Mouse (Mus musculus) embryo, embryonic 11.5 days (tissue): Measurements from ENCODE around the gene Strn3.
A peak's percentile ranks its signal among the peaks of the same experiment; 100 is the strongest.
"Not testable (repeated sequence)": the region's sequence is repeated elsewhere in the genome, so short reads cannot be mapped to it uniquely, and the experiment has no call there.

Source experiments
- DNase-seq: peaks from one replicate; pipeline ENCODE4 v3.0.0-alpha.2; 2012; ENCODE audit warnings: low read depth, low spot score

Strn3 gene

DNA sequence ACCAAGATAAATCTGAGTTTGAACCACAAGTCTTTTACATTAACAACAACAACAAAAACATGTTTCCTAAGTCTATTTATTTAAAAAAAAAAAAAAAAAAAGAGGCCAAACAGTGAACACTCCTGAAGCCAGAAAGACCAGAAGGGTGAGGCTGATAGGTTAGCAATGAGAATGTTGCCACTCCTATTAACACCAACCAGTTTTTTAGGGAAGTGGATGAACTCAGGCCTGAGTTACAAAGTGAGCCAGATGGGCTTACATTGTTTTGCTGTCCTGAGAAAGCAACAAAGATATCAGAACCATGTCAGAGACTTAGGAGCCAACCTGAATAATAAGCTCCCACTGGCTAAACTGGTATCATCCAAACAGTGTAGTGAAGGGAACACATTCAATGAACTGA, 71.1 kb downstream of the Strn3 start:
- no peak for DNase-seq

DNA sequence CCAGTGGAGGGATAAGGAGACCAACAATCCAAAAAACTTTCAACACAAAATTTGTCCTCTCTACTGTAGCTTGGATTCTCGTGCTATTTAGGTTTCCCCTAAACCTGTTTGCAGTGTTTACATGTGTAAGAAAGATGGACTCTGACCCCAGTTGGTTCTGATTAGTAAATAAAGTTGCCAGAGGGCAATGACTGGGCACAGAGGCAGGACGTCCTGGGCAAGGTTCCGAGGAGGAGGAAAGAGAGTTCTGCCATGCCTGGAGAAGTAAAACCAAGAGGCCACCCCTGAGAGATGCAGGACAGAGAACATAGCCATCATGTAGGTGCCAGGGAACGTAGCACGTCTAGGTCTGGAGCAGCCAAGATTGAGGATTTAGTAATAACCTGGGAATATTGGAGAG, 79.3 kb downstream of the Strn3 start:
- DNase-seq = no peak

DNA sequence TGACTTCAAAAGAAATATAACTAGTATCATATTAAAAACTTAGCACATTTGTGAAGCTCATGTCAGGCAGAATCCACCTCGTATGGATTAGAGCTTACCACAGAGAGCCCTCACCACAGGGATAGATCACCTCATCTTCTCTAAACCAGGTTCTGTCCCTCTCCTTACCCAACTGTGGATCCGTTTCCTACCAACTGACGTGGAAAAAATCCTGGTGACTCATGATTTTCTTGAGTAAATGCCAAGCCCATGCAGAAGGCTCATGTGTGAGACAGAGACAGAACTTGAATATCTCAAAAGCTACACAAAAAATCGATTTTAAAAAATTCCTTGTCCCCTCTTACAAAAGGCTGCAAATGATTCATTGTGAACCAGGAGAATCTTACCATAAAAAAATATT, 85.6 kb downstream of the Strn3 start:
- DNase-seq = no peak

DNA sequence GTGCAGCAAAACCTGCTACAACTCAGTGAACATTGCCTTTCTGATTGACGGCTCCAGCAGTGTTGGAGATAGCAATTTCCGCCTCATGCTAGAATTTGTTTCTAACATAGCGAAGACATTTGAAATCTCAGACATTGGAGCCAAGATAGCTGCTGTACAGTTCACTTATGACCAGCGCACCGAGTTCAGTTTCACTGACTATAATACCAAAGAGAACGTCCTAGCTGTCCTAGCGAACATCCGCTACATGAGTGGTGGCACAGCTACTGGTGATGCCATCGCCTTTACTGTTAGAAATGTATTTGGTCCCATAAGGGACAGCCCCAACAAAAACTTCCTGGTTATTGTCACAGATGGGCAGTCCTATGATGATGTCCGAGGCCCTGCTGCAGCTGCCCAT, 88.4 kb downstream of the Strn3 start:
- no peak for DNase-seq

DNA sequence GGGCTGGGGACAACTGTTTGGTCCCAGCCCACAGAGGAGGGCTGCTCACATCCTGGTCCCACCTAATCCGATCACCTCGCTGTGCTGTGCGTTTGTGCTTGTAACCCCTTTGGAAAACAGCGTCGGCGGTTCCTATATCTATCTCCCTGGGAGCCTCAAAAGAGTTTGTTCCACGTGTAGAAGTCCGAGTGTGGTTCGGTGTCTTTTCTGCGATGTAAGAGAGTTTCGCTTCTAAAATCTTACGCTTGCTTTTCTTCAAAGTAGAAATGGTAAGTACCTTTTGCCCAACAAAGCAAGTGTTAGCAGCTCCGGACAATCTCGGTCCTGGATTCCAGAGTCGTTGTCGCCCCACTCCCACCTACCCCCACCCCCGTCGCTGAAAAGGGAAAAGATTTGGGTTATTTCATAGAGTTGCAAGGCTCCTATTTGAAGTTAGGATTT, 97.6 kb downstream of the Strn3 start:
- no peak for DNase-seq

DNA sequence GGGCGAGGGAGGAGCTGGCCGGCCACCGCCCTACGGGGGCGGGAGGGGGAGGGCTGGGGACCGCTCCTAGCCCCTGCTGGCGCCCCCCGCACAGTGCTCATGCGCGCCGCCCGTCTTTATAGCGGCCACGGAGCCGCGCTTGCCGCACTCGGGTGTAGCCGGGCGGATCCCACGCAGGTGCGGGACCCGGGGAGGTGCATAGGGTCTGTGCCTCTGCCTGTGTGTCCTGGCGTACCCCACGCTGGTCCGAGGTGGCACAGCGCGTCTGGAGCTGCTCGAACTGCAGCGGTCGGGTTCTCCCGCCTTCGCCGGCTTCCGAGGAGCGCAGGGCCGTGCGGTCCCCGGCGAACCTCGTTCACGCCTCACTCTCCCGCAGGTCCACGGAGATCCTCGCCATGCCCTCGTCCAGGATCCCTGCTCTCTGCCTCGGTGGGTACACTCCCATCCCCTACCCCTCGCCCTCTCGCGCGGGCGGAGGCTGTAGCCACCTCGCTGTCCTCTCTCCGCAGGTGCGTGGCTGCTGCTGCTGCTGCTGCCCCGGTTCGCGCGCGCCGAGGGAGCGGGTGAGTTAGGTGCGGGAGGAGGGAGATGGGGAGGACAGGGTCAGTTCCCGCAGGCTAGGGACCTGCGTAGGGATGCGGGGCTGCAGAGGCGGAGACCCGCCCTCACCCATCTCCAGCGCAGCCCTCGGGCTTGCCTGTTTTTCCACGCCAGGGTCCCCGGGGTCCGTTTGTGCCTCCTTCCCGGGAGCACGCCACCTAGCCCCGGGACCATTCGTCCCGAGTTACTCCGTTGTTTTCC, 98.3 kb downstream of the Strn3 start, which contains the start of gene Coch:
Gene Coch, plus strand, starts transcription at position 113 of the 801 bp plus-strand sequence.
- DNase-seq = peak; percentile 17

DNA sequence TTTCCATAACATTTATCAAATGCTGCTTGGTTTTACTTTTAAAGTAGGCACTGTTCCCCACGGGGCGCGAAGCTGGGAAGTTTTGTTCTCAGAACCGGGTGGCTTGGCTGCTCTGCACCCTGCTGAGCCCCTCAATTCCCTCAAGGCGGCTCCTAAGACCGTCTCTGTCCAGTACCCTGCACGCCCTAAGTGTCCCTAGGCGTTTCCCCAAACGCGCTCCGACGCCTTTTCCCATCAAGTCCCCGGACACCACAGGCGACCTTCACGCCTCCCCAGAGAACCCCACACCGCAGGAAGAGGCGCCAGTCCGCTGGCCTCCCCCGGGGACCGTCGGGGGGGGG, 98.8 kb downstream of the Strn3 start:
- DNase-seq = no peak

DNA sequence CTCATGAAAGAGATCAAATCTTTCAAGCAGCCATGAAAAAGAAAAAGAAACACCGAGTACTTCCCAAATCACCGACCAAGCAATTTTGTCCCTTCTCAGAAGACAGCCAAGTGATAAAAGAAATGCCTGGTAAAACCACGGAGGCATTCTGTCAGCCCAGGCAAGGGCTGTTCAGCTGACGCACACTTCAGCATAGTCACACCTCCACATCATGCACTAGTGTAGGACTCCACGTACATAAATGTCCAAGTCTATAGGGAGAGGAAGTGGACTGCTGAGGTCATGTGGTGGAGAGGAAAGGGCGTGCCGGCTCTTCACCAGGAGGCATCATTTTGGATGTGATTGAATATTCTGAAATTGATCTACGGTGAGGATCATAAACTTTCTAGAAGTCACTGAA, 99.8 kb downstream of the Strn3 start:
- DNase-seq = no peak

DNA sequence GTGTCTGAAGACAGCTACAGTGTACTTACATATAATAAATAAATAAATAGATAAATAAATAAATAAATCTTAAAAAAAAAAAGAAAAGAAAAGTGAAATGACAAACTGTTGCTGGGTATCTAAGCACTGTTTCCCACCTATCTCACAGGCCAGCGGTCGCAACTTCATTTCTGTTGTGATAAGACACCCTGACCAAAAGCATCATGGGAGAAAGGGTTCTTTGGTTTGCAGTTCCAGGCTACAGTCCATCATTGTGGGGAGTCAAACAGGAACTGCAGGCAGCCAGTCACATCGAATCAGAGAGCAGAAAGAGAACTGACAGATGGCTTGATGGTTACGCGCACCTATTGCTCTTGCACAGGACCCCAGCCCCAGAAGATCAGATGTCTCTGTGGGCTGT, 102.4 kb downstream of the Strn3 start:
- no peak for DNase-seq

DNA sequence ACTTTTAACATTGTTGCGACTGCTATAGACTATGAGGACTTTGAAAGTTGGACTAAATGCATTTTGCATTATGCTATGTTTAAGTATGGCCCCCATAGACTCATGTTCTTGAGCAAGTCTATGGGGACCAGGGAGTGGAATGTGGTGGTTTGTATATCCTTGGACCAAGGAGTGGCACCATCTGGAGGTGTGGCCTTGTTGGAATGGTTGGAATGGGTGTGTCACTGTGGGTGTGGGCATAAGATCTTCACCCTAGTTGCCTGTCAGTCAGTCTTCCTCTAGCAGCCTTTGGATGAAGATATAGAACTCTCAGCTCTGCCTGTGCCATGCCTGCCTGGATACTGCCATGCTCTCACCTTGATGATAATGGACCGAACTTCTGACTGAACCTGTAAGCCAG, 113.9 kb downstream of the Strn3 start:
- DNase-seq = not testable (repeated sequence)

DNA sequence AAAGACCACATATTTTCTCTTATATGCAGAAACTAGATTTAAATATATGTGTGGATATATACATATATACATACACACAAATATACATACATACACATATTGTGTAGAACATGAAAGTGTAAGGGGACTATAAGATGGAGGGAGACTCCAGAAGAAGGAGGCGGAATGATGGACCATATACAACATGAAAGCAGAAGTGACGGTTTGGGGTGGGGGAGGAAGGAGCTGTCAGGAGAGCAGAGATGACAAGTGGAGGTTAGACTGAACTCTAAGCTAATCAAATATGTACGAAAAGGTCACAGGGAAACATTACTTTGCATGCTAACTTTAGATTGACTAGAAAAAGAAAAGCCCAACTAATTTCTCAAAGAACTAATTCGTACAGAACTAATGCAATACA, 119.0 kb downstream of the Strn3 start:
- no peak for DNase-seq

DNA sequence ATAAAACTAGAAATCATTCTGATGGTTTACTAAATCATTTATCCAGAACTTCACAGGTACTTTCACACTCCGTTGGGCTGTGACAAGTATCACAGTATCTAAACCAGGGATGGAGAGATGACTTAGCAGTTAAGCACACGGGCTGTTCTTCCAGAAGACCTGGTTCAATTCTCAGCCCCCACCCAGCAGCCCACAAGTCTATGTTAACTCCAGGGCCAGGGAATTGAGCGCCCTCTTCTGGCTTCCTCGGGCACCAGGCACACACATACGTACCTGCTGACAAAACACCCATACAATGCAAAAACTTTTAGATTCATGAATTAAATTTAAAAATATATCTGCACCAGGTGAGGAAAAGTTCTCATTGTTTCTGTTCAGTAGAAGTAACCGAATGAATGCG, 121.8 kb downstream of the Strn3 start:
- no peak for DNase-seq

DNA sequence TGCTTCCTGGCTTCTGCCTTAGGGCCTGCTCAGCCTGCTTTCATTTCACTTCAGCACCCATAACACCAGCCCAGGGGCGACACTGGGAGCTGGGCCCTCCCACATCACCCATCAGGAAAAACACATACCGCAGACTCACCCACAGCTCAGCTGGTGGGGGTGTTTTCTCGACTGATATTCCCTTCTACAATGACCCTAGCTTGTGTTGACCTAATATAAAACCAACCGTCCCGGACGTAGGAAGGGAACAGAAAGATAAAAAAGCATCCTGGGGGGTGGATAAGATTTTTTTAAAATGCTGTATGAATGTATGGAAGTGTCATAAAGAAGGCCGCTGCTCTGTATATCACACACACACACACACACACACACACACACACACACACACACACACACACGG, 122.2 kb downstream of the Strn3 start:
- DNase-seq = no peak

DNA sequence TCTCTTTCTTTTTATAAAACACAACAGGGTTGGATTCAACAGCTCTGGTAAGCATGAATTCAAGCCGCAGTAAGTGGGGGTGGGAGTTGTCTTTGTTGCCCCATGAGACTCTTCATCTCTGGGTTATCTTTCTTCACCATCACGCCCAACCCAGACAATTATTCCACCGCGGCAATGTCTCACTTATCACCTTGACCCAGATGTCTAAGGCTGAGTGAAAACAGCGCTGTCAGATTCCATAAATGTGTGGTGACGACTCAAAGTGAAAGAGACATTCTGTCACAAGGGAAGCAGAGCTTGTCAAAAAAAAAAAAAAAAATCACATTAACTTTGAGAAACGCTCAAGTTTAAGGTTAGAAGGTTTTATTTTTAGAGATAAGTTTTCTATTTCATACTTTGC, 124.5 kb downstream of the Strn3 start:
- DNase-seq = no peak

DNA sequence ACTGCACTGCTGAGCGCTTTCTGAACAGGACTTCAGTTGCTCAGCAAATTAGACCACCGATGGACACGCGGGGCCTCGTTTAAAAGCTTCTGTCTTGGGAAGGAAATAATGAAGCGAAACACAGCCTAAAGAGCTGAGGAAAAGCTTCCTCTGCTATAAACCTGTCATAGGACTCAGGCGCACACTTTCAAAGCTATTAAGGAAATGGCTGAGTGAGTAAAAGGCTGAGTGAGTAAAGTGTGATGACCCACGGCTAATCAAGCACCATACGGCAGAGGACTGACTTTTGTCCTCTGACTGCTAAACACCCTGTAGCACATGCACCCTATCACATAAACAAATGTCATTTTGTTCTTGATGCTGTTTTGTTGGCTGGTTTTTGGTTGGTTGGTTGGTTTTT, 130.3 kb downstream of the Strn3 start:
- no peak for DNase-seq
